Mouse (Mus musculus): ENCODE results near the gene Wnt2b.

Wnt2b gene

DNA sequence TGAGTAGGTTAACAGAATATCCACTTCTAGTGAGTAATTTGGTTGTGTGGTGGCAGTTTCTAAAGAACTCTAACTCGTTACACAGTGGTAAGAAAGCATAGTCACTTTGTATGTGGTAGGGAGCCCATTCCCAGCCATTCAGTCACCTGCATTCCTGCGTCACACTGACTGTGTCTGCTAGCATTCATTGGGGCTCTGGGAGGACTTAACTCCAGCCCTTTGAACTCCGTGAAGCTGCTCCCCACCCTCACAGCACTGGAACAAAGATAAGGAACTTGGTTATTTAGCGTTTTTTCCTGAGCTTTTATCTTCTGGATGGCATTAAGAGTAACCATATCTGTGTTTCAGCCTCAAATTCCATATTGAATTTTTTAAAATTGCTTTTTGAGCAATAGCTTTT lies 23.4 kb downstream of the Wnt2b start:
- Histone ChIP-seq H3K9me3 (ENCODE audit: low read length) (no peaks in the 10 kb centered on the region), H3K36me3 (ENCODE audit: insufficient read depth, low read length) (peaks cover 9% of the 10 kb centered on the region; the same call in 1 of the 2 replicates), H3K27me3 (ENCODE audit: insufficient read depth, low read length) (no peaks in the 10 kb centered on the region), H3K4me3 (replicated peaks; ENCODE audit: low read length) (no peak overlapping the region), H3K4me1 (replicated peaks; ENCODE audit: low read depth, low read length) (peaks cover 14% of the 10 kb centered on the region)
- TF ChIP-seq CTCF (conservative IDR thresholded peaks at IDR 0.05; ENCODE audit: low read length), result no peak
- no peak for TF ChIP-seq NANOG (IDR thresholded peaks at IDR 0.05; ENCODE audit: borderline replicate concordance, low read length)
- TF ChIP-seq POU5F1 (IDR thresholded peaks at IDR 0.05; ENCODE audit: borderline replicate concordance, low read length), result no peak

DNA sequence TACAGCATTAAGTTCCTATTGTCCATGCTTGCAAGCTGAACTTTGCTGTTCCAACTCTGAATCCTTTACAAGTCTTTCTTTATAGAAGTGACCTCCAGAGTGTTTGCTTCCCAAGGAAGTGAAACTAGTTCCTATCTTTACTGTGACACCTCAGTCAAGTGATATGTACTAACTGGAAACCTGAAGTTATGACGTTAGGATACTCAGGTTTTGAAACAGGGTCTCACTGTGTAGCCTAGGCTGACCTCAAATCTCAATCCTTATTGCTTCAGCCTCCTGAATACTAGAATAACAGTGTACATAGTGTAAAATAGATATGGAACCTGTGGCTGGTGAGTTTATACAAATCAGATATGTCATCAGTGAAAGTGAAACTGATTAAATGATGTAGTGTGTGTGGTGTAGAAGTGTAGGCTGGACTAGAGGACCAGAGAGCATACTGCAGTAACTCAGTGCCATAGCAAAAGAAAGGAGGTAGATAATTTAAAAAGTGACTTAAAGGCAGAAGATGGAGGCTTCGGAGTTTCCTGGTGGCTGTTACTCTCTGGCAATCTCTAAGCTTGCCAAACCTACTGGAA lies 23.9 kb downstream of the Wnt2b start:
- peaks cover 9% of the 10 kb centered on the region for H3K4me1 ChIP-seq (replicated peaks; ENCODE audit: low read depth, low read length)
- peaks cover 9% of the 10 kb centered on the region; the same call in 1 of the 2 replicates for H3K36me3 ChIP-seq (ENCODE audit: insufficient read depth, low read length)
- no peaks in the 10 kb centered on the region for H3K9me3 ChIP-seq (ENCODE audit: low read length)
- TF ChIP-seq CTCF (conservative IDR thresholded peaks at IDR 0.05; ENCODE audit: low read length) (no peak), POU5F1 (IDR thresholded peaks at IDR 0.05; ENCODE audit: borderline replicate concordance, low read length) (no peak), NANOG (IDR thresholded peaks at IDR 0.05; ENCODE audit: borderline replicate concordance, low read length) (no peak)
- H3K4me3 ChIP-seq (replicated peaks; ENCODE audit: low read length), result no peak overlapping the region
- H3K27me3 ChIP-seq (ENCODE audit: insufficient read depth, low read length), result no peaks in the 10 kb centered on the region

DNA sequence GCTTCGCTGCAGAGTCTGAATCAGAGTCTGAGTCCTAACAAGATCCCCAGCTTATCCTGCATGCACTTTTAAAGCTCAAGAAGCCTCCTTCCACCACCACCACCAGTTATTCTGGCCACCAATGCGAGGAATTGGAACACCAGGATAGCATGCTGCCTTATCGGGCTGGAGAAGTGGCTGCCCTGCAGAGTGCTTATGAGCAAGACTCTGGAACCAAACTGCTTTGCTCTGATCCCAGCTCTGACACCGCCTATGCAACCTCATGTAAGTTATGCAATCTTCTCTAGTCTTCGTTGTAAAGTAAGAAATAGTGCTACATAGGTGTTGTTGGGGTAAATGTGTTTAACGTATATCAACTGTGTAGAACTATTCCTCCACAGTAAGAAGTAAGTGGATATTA lies 32.3 kb downstream of the Wnt2b start:
- TF ChIP-seq NANOG (IDR thresholded peaks at IDR 0.05; ENCODE audit: borderline replicate concordance, low read length) (no peak), CTCF (conservative IDR thresholded peaks at IDR 0.05; ENCODE audit: low read length) (no peak), POU5F1 (IDR thresholded peaks at IDR 0.05; ENCODE audit: borderline replicate concordance, low read length) (no peak)
- H3K9me3 ChIP-seq (ENCODE audit: low read length), result no peaks in the 10 kb centered on the region
- H3K27me3 ChIP-seq (ENCODE audit: insufficient read depth, low read length), result no peaks in the 10 kb centered on the region
- H3K36me3 ChIP-seq (ENCODE audit: insufficient read depth, low read length), result peaks cover 17% of the 10 kb centered on the region
- no peaks in the 10 kb centered on the region for H3K4me1 ChIP-seq (replicated peaks; ENCODE audit: low read depth, low read length)
- H3K4me3 ChIP-seq (replicated peaks; ENCODE audit: low read length), result no peak overlapping the region

DNA sequence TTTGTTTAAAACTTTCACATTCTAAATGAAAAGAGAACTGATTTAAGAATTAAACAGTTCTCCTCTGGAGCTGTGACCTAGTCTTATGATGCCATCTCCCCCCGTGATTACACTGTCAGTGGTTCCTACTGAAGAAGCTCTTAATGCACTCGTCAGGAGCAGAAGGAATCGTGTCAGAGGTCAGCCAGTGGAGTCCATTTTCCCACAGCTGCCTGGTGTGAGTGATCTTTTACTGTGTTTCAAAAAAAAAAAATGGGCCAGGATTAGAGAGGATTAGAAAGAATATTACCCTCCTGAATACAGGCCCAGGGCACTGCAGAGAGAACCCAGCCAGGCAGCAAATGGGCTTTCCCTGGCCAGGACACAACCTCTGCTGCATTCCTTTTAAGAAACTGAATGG lies 46.7 kb downstream of the Wnt2b start:
- Histone ChIP-seq H3K4me1 (replicated peaks; ENCODE audit: low read depth, low read length) (no peaks in the 10 kb centered on the region), H3K27me3 (ENCODE audit: insufficient read depth, low read length) (no peaks in the 10 kb centered on the region), H3K4me3 (replicated peaks; ENCODE audit: low read length) (no peak overlapping the region), H3K36me3 (ENCODE audit: insufficient read depth, low read length) (peaks cover 8% of the 10 kb centered on the region), H3K9me3 (ENCODE audit: low read length) (no peaks in the 10 kb centered on the region)
- TF ChIP-seq NANOG (IDR thresholded peaks at IDR 0.05; ENCODE audit: borderline replicate concordance, low read length) (no peak), POU5F1 (IDR thresholded peaks at IDR 0.05; ENCODE audit: borderline replicate concordance, low read length) (no peak), CTCF (conservative IDR thresholded peaks at IDR 0.05; ENCODE audit: low read length) (no peak)

DNA sequence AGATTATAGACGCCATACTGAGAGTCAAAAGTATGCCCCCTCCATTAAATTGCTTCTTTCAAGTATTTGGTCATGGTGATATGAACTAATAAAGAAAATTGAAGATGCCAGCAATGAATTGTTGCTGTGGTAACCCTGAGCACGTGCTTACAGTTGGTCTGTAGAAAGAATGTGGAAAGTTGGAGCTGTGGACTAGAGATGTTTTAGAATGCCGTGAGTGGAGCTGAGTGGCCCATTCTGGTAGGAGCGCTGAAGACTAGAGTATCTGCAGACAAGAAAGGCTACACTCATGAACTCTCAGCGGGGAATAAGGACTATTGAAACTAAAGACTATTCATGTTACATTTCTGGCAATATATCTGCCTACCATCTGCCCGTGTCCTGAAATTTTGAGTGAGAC lies 52.5 kb downstream of the Wnt2b start:
- H3K27me3 ChIP-seq (ENCODE audit: insufficient read depth, low read length), result no peaks in the 10 kb centered on the region
- H3K4me1 ChIP-seq (replicated peaks; ENCODE audit: low read depth, low read length), result no peaks in the 10 kb centered on the region
- TF ChIP-seq POU5F1 (IDR thresholded peaks at IDR 0.05; ENCODE audit: borderline replicate concordance, low read length) (no peak), CTCF (conservative IDR thresholded peaks at IDR 0.05; ENCODE audit: low read length) (no peak), NANOG (IDR thresholded peaks at IDR 0.05; ENCODE audit: borderline replicate concordance, low read length) (no peak)

DNA sequence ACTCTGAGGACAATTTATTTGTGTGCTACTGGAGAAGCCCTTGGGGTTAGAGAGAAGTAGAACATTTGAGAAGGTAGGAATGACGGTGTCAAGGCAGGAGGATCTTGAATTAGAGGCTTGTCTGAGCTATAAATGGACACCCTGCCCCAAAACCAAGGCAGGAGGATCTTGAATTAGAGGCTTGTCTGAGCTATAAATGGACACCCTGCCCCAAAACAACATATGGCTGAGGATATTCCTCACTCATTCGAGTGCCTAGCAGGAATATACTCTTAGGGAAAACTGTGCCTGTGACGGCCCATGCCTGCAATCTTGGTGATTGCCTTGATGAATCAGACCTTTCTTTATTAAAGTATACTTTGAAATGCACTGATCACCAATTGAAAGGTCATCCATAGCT lies 55.7 kb downstream of the Wnt2b start:
- Histone ChIP-seq H3K4me3 (replicated peaks; ENCODE audit: low read length) (no peak overlapping the region), H3K36me3 (ENCODE audit: insufficient read depth, low read length) (peaks cover 17% of the 10 kb centered on the region), H3K9me3 (ENCODE audit: low read length) (no peaks in the 10 kb centered on the region), H3K27me3 (ENCODE audit: insufficient read depth, low read length) (no peaks in the 10 kb centered on the region), H3K4me1 (replicated peaks; ENCODE audit: low read depth, low read length) (no peaks in the 10 kb centered on the region)
- no peak for TF ChIP-seq NANOG (IDR thresholded peaks at IDR 0.05; ENCODE audit: borderline replicate concordance, low read length)
- no peak for TF ChIP-seq CTCF (conservative IDR thresholded peaks at IDR 0.05; ENCODE audit: low read length)
- no peak for TF ChIP-seq POU5F1 (IDR thresholded peaks at IDR 0.05; ENCODE audit: borderline replicate concordance, low read length)

More for the DNA sequence above, 52.5 kb downstream of the Wnt2b start:
- no peaks in the 10 kb centered on the region for H3K9me3 ChIP-seq (ENCODE audit: low read length)
- peaks cover 16% of the 10 kb centered on the region for H3K36me3 ChIP-seq (ENCODE audit: insufficient read depth, low read length)
- H3K4me3 ChIP-seq (replicated peaks; ENCODE audit: low read length), result no peak overlapping the region

DNA sequence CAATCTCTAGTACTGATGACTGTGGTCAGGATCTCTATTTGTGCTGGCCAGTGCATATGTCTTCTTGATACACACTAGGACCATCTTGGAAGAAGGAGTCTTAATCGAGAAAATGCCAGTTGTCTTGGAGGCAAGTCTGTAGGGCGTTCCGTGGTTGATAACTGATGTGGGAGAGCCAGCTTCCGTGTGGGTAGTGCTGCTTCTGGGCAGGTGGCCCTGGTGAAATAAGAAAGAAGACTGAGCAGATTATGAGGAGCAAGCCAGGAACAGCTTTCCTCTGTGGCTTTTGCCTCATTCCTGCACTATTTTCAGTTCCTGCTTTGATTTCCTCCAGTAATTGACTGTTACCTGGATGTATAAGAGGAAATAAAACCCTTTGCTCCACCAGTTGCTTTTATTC lies 56.3 kb downstream of the Wnt2b start:
- TF ChIP-seq CTCF (conservative IDR thresholded peaks at IDR 0.05; ENCODE audit: low read length) (no peak), POU5F1 (IDR thresholded peaks at IDR 0.05; ENCODE audit: borderline replicate concordance, low read length) (no peak), NANOG (IDR thresholded peaks at IDR 0.05; ENCODE audit: borderline replicate concordance, low read length) (no peak)
- Histone ChIP-seq H3K36me3 (ENCODE audit: insufficient read depth, low read length) (peaks cover 12% of the 10 kb centered on the region), H3K27me3 (ENCODE audit: insufficient read depth, low read length) (no peaks in the 10 kb centered on the region), H3K9me3 (ENCODE audit: low read length) (no peaks in the 10 kb centered on the region), H3K4me3 (replicated peaks; ENCODE audit: low read length) (no peak overlapping the region), H3K4me1 (replicated peaks; ENCODE audit: low read depth, low read length) (no peaks in the 10 kb centered on the region)

DNA sequence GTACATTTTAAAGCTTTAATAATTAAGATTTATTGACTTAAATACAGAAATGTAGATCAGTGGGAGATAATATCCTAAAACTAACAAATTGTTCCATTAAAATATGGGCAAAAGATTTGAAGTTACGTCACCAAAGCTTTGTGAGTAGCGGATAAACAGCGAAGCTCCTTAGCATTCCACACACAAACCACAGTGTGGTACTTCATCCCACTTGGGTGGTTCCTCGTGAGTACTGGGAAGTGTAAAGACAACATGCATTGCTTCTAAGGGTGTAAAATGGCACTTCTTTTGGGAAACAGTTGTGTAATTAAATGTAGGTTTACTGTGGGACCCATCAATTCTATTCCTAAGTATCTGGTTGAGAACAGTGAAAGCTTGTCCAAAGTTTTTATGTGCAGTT lies 60.6 kb downstream of the Wnt2b start:
- no peaks in the 10 kb centered on the region for H3K4me1 ChIP-seq (replicated peaks; ENCODE audit: low read depth, low read length)
- TF ChIP-seq NANOG (IDR thresholded peaks at IDR 0.05; ENCODE audit: borderline replicate concordance, low read length) (no peak), POU5F1 (IDR thresholded peaks at IDR 0.05; ENCODE audit: borderline replicate concordance, low read length) (no peak), CTCF (conservative IDR thresholded peaks at IDR 0.05; ENCODE audit: low read length) (no peak)
- H3K4me3 ChIP-seq (replicated peaks; ENCODE audit: low read length), result no peak overlapping the region
- H3K9me3 ChIP-seq (ENCODE audit: low read length), result no peaks in the 10 kb centered on the region
- H3K27me3 ChIP-seq (ENCODE audit: insufficient read depth, low read length), result no peaks in the 10 kb centered on the region
- peaks cover 29% of the 10 kb centered on the region for H3K36me3 ChIP-seq (ENCODE audit: insufficient read depth, low read length)

DNA sequence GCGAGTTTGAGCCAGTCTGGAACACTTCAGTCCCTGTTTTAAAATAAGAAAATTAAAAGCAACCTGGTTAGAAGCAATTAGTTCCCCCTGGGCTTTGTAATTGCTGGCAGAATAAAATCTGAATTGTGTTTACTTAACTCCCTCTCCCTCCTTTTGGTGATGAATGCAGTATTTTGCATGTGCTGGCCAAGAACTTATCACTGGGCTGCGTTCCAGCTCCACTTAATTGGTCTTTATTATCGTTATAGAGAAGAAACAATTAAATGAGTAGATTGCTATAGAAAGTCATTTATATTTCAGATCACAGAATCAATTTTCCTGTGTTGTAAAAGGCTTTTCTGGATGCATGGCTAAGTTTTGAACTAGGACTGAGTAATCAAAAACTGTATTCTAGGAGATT lies 65.6 kb downstream of the Wnt2b start:
- H3K36me3 ChIP-seq (ENCODE audit: insufficient read depth, low read length), result peaks cover 53% of the 10 kb centered on the region
- H3K9me3 ChIP-seq (ENCODE audit: low read length), result no peaks in the 10 kb centered on the region
- no peak for TF ChIP-seq CTCF (conservative IDR thresholded peaks at IDR 0.05; ENCODE audit: low read length)
- TF ChIP-seq NANOG (IDR thresholded peaks at IDR 0.05; ENCODE audit: borderline replicate concordance, low read length), result no peak
- no peak for TF ChIP-seq POU5F1 (IDR thresholded peaks at IDR 0.05; ENCODE audit: borderline replicate concordance, low read length)
- H3K4me3 ChIP-seq (replicated peaks; ENCODE audit: low read length), result no peak overlapping the region
- H3K27me3 ChIP-seq (ENCODE audit: insufficient read depth, low read length), result no peaks in the 10 kb centered on the region
- H3K4me1 ChIP-seq (replicated peaks; ENCODE audit: low read depth, low read length), result no peaks in the 10 kb centered on the region
